Mouse (Mus musculus): ENCODE measurements around the gene Edc3. TPM values are rescaled to one million over a fixed set of nuclear protein-coding genes. Genes with fewer than 3 reads are reported as not detected.
A peak's percentile ranks its signal among the peaks of the same experiment; 100 is the strongest.
"Not testable (repeated sequence)": the region's sequence is repeated elsewhere in the genome, so short reads cannot be mapped to it uniquely, and the experiment has no call there.

Gene Edc3
- polyA plus RNA-seq, 1 experiment from 2014 or later = 35.0 TPM

- peak overlapping the region; percentile 88 for H3K9ac ChIP-seq
- H3K9me3 ChIP-seq = no peaks in the 10 kb centered on the region
- WGBS = 4% methylated on average over 38 of the region's 39 CpGs
- H3K4me3 ChIP-seq = peak overlapping the region; percentile 87
- peaks cover 10% of the 10 kb centered on the region for H3K4me1 ChIP-seq
- peaks cover 18% of the 10 kb centered on the region for H3K36me3 ChIP-seq
- peak; percentile 46; the same call in 1 of the 2 replicates for ATAC-seq (ENCODE audit: insufficient number of reproducible peaks, insufficient read depth, low FRiP score, low TSS enrichment, low read depth)
- H3K4me2 ChIP-seq = peak overlapping the region; percentile 65
- H3K27ac ChIP-seq = peak overlapping the region; percentile 89
- no peaks in the 10 kb centered on the region for H3K27me3 ChIP-seq
Observed at GRCm38 (mm10) chr9:57708720-57709274, 457 bp downstream of the Edc3 start.

- 89% methylated on average over 5 of the region's 5 CpGs for WGBS
- ATAC-seq (ENCODE audit: insufficient number of reproducible peaks, insufficient read depth, low FRiP score, low TSS enrichment, low read depth) = not testable (repeated sequence)
Observed at GRCm38 (mm10) chr9:57710214-57710613, 1.9 kb downstream of the Edc3 start.

GRCm38 (mm10) chr9:57712194-57712593, 3.9 kb downstream of the Edc3 start:
- WGBS = 81% methylated on average over 2 of the region's 2 CpGs
- H3K9me3 ChIP-seq = no peaks in the 10 kb centered on the region
- no peak overlapping the region for H3K4me3 ChIP-seq
- H3K4me2 ChIP-seq = no peak overlapping the region
- H3K27ac ChIP-seq = no peak overlapping the region
- no peak for ATAC-seq (ENCODE audit: insufficient number of reproducible peaks, insufficient read depth, low FRiP score, low TSS enrichment, low read depth)
- H3K9ac ChIP-seq = no peak overlapping the region
- no peaks in the 10 kb centered on the region for H3K27me3 ChIP-seq
- H3K4me1 ChIP-seq = peaks cover 10% of the 10 kb centered on the region
- H3K36me3 ChIP-seq = peaks cover 49% of the 10 kb centered on the region

More at GRCm38 (mm10) chr9:57710214-57710613, 1.9 kb downstream of the Edc3 start:
- Histone ChIP-seq H3K4me1 (peaks cover 10% of the 10 kb centered on the region), H3K36me3 (peaks cover 32% of the 10 kb centered on the region)
- H3K27me3 ChIP-seq, H3K9me3 ChIP-seq, H3K4me2 ChIP-seq, H3K27ac ChIP-seq, H3K4me3 ChIP-seq, H3K9ac ChIP-seq: not testable (repeated sequence)

GRCm38 (mm10) chr9:57718408-57718807, 10.1 kb downstream of the Edc3 start:
- no peak overlapping the region for H3K4me2 ChIP-seq
- H3K27ac ChIP-seq = no peak overlapping the region
- H3K4me3 ChIP-seq = no peak overlapping the region
- peaks cover 69% of the 10 kb centered on the region for H3K36me3 ChIP-seq
- no peaks in the 10 kb centered on the region for H3K27me3 ChIP-seq
- WGBS = 92% methylated on average over 7 of the region's 7 CpGs
- H3K4me1 ChIP-seq = no peaks in the 10 kb centered on the region
- H3K9ac ChIP-seq = no peak overlapping the region
- no peaks in the 10 kb centered on the region for H3K9me3 ChIP-seq
- ATAC-seq (ENCODE audit: insufficient number of reproducible peaks, insufficient read depth, low FRiP score, low TSS enrichment, low read depth) = no peak

- Histone ChIP-seq H3K4me2 (no peak overlapping the region), H3K9me3 (no peaks in the 10 kb centered on the region), H3K27me3 (no peaks in the 10 kb centered on the region), H3K36me3 (peaks cover 53% of the 10 kb centered on the region), H3K4me1 (no peaks in the 10 kb centered on the region), H3K27ac (no peak overlapping the region), H3K4me3 (no peak overlapping the region), H3K9ac (no peak overlapping the region)
- 87% methylated on average over 3 of the region's 3 CpGs for WGBS
- ATAC-seq (ENCODE audit: insufficient number of reproducible peaks, insufficient read depth, low FRiP score, low TSS enrichment, low read depth) = no peak
Observed at GRCm38 (mm10) chr9:57720736-57721135, 12.4 kb downstream of the Edc3 start.

- H3K9ac ChIP-seq = no peak overlapping the region
- no peaks in the 10 kb centered on the region for H3K9me3 ChIP-seq
- peaks cover 54% of the 10 kb centered on the region for H3K36me3 ChIP-seq
- 80% methylated on average over 1 of the region's 1 CpGs for WGBS
- no peak for ATAC-seq (ENCODE audit: insufficient number of reproducible peaks, insufficient read depth, low FRiP score, low TSS enrichment, low read depth)
- no peaks in the 10 kb centered on the region for H3K27me3 ChIP-seq
- no peak overlapping the region for H3K4me3 ChIP-seq
- H3K4me2 ChIP-seq = no peak overlapping the region
- H3K4me1 ChIP-seq = no peaks in the 10 kb centered on the region
- H3K27ac ChIP-seq = no peak overlapping the region
Observed at GRCm38 (mm10) chr9:57722371-57722770, 14.0 kb downstream of the Edc3 start.

GRCm38 (mm10) chr9:57723315-57723715, 15.0 kb downstream of the Edc3 start:
- WGBS = 80% methylated on average over 5 of the region's 5 CpGs
- ATAC-seq (ENCODE audit: insufficient number of reproducible peaks, insufficient read depth, low FRiP score, low TSS enrichment, low read depth) = no peak
- peaks cover 55% of the 10 kb centered on the region for H3K36me3 ChIP-seq
- no peaks in the 10 kb centered on the region for H3K27me3 ChIP-seq
- no peak overlapping the region for H3K27ac ChIP-seq
- no peak overlapping the region for H3K4me2 ChIP-seq
- no peak overlapping the region for H3K4me3 ChIP-seq
- H3K4me1 ChIP-seq = no peaks in the 10 kb centered on the region
- no peaks in the 10 kb centered on the region for H3K9me3 ChIP-seq
- no peak overlapping the region for H3K9ac ChIP-seq

GRCm38 (mm10) chr9:57723796-57724195, 15.5 kb downstream of the Edc3 start:
- no peak overlapping the region for H3K4me2 ChIP-seq
- WGBS = 82% methylated on average over 5 of the region's 5 CpGs
- H3K4me3 ChIP-seq = no peak overlapping the region
- no peaks in the 10 kb centered on the region for H3K27me3 ChIP-seq
- no peaks in the 10 kb centered on the region for H3K4me1 ChIP-seq
- H3K9ac ChIP-seq = no peak overlapping the region
- no peaks in the 10 kb centered on the region for H3K9me3 ChIP-seq
- peaks cover 51% of the 10 kb centered on the region for H3K36me3 ChIP-seq
- H3K27ac ChIP-seq = no peak overlapping the region
- ATAC-seq (ENCODE audit: insufficient number of reproducible peaks, insufficient read depth, low FRiP score, low TSS enrichment, low read depth) = no peak

GRCm38 (mm10) chr9:57724701-57725100, 16.4 kb downstream of the Edc3 start:
- ATAC-seq (ENCODE audit: insufficient number of reproducible peaks, insufficient read depth, low FRiP score, low TSS enrichment, low read depth) = no peak
- no peak overlapping the region for H3K4me2 ChIP-seq
- no peaks in the 10 kb centered on the region for H3K9me3 ChIP-seq
- H3K27ac ChIP-seq = no peak overlapping the region
- no peak overlapping the region for H3K4me3 ChIP-seq
- no peaks in the 10 kb centered on the region for H3K4me1 ChIP-seq
- H3K9ac ChIP-seq = no peak overlapping the region
- peaks cover 52% of the 10 kb centered on the region for H3K36me3 ChIP-seq
- no peaks in the 10 kb centered on the region for H3K27me3 ChIP-seq
- 98% methylated on average over 3 of the region's 3 CpGs for WGBS

- Histone ChIP-seq H3K4me2 (no peak overlapping the region), H3K36me3 (peaks cover 47% of the 10 kb centered on the region), H3K9me3 (no peaks in the 10 kb centered on the region), H3K4me1 (no peaks in the 10 kb centered on the region), H3K27me3 (no peaks in the 10 kb centered on the region), H3K27ac (no peak overlapping the region), H3K4me3 (no peak overlapping the region), H3K9ac (no peak overlapping the region)
- 90% methylated on average over 1 of the region's 1 CpGs for WGBS
- no peak for ATAC-seq (ENCODE audit: insufficient number of reproducible peaks, insufficient read depth, low FRiP score, low TSS enrichment, low read depth)
Observed at GRCm38 (mm10) chr9:57728312-57728711, 20.0 kb downstream of the Edc3 start.

- Histone ChIP-seq H3K4me1 (no peaks in the 10 kb centered on the region), H3K36me3 (peaks cover 38% of the 10 kb centered on the region), H3K27me3 (no peaks in the 10 kb centered on the region), H3K4me3 (no peak overlapping the region), H3K9me3 (no peaks in the 10 kb centered on the region), H3K27ac (no peak overlapping the region), H3K4me2 (no peak overlapping the region), H3K9ac (no peak overlapping the region)
- no peak for ATAC-seq (ENCODE audit: insufficient number of reproducible peaks, insufficient read depth, low FRiP score, low TSS enrichment, low read depth)
- 93% methylated on average over 6 of the region's 6 CpGs for WGBS
Observed at GRCm38 (mm10) chr9:57733606-57734005, 25.3 kb downstream of the Edc3 start.

GRCm38 (mm10) chr9:57739863-57740262, 31.5 kb downstream of the Edc3 start:
- ATAC-seq (ENCODE audit: insufficient number of reproducible peaks, insufficient read depth, low FRiP score, low TSS enrichment, low read depth) = no peak
- no peak overlapping the region for H3K9ac ChIP-seq
- peaks cover 51% of the 10 kb centered on the region for H3K36me3 ChIP-seq
- 93% methylated on average over 5 of the region's 5 CpGs for WGBS
- no peaks in the 10 kb centered on the region for H3K9me3 ChIP-seq
- no peaks in the 10 kb centered on the region for H3K27me3 ChIP-seq
- H3K27ac ChIP-seq = no peak overlapping the region
- no peak overlapping the region for H3K4me3 ChIP-seq
- no peak overlapping the region for H3K4me2 ChIP-seq
- H3K4me1 ChIP-seq = no peaks in the 10 kb centered on the region

Data from embryonic facial prominence, embryonic 13.5 days (tissue).